Mouse (Mus musculus) frontal cortex, adult 2 months (tissue): Measurements from ENCODE around the gene Psmb6. TPM values are rescaled to one million over a fixed set of nuclear protein-coding genes. Genes with fewer than 3 reads are reported as not detected.
A peak's percentile ranks its signal among the peaks of the same experiment; 100 is the strongest.
"Not testable (repeated sequence)": the region's sequence is repeated elsewhere in the genome, so short reads cannot be mapped to it uniquely, and the experiment has no call there.

Source experiments
- DNase-seq, 2 experiments: peaks; one replicate each; pipeline ENCODE4 v3.0.0; 2022; ENCODE audit warnings: low spot score in 1 of 2; ENCODE audit errors: extremely low spot score in 1 of 2
- polyA plus RNA-seq: library from polyadenylated mRNA; depleted of rRNA; stranded (reverse); fragments of >200 nt; gene quantifications from 2 replicates; pipeline ENCODE4 v1.2.3, GENCODE M21; 2012

Gene Psmb6
- polyA plus RNA-seq, 1 experiment, result 249 TPM

DNA sequence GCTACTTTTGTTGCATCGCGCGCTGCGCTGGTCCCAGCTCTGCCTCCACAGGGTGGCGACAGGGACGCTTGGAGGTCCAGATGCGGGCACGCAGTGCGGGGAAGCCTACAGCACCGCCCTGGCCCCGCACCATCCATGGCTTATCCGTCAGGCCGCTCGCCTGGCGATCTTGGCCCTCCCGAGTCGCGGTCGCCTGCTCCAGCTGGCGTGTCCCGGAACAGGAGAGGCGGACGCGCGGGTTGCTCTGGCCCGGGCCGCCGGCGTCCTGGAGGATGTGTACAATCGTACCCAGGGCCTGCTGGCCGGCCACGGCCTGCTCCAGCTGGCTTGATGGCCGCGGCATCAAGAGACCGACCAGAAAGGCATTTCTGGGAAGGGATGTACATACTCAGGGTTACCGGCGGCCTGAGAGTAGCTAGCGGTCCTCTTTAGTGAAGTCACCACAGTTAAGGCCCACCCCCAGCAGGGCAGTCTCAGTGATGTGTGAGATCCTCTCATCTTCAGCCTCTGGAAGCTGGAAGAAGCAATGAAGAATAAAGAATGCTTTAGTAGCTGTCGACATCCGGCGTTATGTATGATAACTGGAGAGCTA lies 4.9 kb upstream of the Psmb6 start:
- DNase-seq, result no peak

- not testable (repeated sequence) for DNase-seq
Measured at GRCm38 (mm10) chr11:70523306-70523989, 1.7 kb upstream of the Psmb6 start.

- DNase-seq, result no peak
Measured at GRCm38 (mm10) chr11:70524782-70525181, 385 bp upstream of the Psmb6 start.

- DNase-seq, result no peak
Measured at GRCm38 (mm10) chr11:70525726-70526125, 559 bp downstream of the Psmb6 start.

- DNase-seq, result no peak
Measured at GRCm38 (mm10) chr11:70526211-70526610, 1.0 kb downstream of the Psmb6 start.

DNA sequence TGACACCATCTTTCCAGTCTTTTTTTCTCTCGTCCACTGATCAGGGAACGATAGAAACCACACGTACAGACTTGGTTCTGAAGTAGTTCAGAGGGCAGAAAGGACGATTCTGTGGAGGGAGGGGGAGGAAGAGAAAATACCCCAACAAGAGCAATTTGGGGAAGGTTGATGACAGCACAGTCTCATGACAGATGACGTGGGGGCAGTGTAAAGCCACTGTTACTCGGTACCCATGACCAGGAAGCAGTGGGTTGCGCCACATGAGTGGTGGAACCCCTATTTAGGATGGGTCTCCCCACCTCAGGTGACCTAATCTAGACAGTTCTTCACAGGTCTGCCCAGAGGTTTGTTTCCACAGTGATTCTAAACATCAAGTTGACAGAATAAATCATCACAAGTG lies 3.4 kb downstream of the Psmb6 start:
- no peak for DNase-seq

DNA sequence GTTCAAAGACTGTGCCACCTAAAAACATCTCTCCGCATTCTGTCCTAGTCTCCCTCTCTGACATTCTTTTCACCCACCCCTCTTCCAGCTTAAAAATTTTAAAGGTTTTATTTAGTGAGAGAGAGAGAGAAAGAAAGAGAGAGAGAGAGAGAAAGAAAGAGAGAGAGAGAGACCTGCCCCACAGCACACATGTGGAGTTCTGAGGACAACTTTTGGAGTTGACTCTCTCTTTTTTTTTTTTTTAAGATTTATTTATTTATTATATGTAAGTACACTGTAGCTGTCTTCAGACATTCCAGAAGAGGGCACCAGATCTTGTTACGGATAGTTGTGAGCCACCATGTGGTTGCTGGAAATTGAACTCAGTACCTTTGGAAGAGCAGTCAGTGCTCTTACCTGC lies 5.9 kb downstream of the Psmb6 start:
- not testable (repeated sequence) for DNase-seq

DNA sequence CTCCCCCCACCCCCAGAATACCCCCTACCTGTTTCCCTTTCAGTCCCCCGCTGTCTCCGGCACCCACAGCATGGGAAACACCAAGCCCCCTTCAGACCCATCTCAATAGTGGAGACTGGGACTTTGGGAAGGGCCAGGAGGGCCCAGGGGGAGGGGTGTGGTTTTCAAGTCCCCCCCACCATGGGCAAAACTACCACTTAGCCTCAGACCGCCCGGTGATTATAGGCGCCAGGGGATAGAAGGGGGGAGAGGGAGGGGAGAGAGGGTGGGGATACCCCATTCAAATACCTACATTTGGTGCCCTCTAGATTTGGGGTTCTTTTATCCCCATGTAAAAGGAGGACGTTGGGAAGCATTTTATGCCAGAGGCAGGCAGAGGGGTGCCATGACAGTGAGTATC lies 7.7 kb downstream of the Psmb6 start, which contains the start of gene Gm40193:
Gene Gm40193, minus strand, starts transcription at position 101 of the 400 bp plus-strand sequence.
- no peak for DNase-seq

- no peak for DNase-seq
Measured at GRCm38 (mm10) chr11:70539423-70539822, 14.3 kb downstream of the Psmb6 start.

DNA sequence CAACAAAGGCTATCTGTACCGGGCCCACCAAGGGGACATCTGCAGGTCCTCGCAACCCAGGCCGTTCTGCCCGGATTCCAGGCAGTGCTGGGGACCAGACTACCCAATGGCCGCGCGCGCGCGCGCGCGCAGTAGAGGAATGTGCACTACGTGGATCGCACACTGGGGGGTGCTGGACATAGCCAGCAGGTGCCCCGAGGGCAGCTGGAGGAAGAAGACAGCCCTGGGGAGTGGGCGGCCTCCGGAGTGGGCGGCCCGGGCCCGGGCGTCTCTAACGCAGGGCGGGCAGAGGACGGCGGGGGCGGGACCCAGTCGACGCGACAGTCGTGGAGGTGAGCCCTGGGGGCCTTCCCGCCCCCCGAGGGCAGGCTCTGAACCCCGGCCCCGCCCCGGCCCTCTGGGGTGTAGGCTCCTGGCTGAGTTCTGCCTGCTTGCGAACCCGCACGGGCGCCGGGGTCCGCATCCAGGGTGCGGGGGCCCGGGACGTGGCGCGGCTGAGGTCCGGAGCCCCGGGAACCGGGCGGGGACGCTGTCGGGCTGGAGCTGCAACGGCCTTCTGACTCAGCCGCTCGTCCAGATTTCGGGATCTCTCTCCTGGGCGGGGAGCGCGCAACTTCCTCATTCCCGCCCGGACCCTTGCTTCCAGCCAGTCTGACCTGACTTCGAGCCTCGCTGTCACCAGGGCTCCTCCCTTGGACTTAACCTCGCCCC lies 14.9 kb downstream of the Psmb6 start, which contains the start of gene Pld2:
Gene Pld2, plus strand, starts transcription at position 188 of the 711 bp plus-strand sequence.
- DNase-seq, result peak; percentile 43 to 76

DNA sequence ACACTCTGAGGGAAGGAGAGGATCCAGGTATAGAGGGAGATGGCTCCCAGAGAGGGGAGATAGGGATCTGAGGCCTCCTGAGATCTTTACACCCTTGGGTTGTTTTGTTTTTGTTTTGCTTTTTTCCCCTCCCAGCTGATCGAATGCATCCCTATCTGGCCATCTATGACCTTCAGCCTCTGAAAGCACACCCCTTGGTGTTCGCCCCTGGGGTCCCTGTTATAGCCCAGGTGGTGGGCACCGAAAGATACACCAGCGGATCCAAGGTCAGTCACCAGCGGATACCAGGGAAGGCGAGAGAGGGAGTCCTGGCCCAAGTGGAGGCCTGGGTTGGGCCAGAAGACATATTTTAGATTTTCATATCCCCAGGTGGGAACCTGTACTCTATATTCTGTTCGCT lies 15.8 kb downstream of the Psmb6 start:
- no peak for DNase-seq

- DNase-seq, result peak in 1 of 2 experiments; percentile 42
Measured at GRCm38 (mm10) chr11:70541415-70541814, 16.2 kb downstream of the Psmb6 start.

- DNase-seq, result no peak
Measured at GRCm38 (mm10) chr11:70544496-70544895, 19.3 kb downstream of the Psmb6 start.

- no peak for DNase-seq
Measured at GRCm38 (mm10) chr11:70551526-70551925, 26.4 kb downstream of the Psmb6 start.

DNA sequence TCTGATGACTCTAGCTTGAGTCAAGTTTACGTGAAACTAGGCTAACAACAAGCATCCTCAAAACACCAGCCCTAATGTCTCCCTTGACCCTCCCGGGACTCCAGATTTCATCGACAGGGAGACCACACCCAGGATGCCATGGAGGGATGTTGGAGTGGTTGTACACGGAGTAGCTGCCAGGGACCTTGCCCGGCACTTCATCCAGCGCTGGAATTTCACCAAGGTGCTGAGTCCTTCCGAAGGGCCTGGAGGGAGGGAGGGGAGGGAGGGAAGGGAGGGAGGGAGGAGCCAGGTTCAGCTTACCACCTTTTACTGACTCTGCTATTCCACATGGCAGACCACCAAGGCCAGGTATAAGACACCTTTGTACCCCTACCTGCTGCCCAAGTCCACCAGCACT lies 28.8 kb downstream of the Psmb6 start:
- no peak for DNase-seq

DNA sequence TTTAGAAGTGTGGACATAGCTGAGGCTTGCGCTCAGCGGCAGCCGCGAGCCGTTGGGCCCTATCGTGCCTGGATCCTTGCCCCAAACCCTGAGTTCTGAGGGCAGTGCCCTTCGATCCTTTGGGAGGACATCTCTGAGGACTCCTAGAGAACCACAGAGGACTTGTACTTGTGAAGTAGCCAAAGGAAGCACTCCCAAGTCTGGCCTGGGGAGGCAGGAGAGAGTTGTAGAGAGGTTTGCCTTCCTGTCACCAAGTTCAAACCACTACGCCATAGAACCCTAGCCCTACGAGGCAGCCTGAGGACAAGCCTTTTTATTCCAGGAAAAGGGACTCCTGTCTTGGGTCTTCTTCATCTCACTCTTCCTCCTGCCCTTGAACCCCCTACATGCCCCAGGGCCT lies 32.4 kb downstream of the Psmb6 start:
- no peak for DNase-seq

DNA sequence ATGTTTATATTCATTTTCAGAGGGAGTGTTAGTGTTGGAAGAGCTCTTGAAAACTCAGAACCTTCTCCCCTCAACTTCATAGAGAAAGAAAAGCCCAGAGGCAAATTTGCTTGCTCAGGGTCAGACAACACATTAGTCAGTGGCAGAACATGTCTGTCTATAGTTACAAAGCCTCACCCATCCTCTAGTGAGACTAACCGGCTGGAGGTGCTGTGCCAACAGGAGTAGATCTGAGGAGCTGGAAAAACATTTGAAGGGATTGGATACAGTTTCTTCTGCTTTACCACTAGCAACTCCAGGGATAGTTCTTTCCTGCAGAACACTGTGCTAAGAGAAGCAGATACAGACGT lies 36.7 kb downstream of the Psmb6 start:
- no peak for DNase-seq

- DNase-seq, result peak; percentile 89 to 91
Measured at GRCm38 (mm10) chr11:70562287-70562994, 37.3 kb downstream of the Psmb6 start, which contains the start of gene Mink1. Mink1 (plus strand) TSS chr11:70562881.

DNA sequence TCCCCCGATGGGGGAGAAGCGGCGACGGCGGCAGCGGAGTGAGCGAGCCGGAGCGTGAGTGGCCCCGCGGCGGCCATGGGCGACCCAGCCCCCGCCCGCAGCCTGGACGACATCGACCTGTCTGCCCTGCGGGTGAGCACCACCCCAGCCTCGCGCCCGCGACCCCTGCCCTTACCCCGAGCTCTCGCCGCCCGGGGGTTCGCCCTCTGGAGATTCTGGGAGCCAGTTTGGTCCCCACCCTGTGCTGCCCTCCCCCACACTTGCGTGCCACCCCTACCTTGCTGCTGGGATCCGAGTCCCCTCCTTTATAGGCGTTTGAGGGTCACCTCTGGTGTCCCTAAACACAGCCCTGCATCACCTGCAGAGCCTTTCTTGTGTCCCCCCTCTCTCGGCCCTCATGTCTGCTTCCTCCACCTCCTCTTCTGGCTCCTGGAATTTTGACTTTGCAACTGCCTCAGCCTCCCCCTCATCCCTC lies 37.9 kb downstream of the Psmb6 start:
- no peak for DNase-seq

DNA sequence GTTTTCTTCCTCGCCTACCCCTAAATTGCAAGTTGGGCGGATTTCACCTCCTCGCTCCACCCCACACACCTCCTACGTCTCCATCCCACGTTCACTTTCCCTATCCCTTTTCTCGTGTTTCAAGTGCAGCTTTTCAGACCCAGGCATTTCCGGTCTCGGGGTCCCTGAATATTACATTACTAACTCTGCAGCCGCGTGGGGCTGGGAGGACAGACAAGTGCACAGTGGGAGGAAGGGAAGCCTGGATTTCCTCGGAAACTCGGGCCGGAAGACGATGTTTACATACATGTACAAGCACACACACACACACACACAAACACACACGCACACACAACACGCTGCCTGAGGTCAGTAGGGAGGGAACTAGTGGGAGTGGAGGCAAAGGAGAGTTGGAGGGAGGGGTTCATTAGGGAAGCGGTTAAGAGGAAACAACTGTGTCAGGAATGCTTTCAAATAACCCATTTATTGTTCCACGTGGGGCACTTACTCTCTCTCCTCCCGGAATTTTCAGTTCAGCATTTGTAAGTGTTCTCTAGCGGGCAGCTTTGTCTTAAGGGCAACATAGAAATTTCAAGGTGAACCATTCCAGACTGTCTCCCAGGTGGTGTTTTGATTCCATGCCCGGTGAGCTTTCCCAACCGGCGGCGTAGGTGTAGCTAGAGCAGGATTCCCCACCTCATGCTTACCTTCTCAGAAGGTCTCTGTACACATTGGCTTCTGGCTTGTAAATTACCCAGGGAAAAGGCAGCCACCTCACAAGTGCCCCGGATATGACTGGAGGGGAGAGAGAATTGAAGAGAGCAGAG lies 38.5 kb downstream of the Psmb6 start:
- no peak for DNase-seq
